Mouse (Mus musculus) lung, postnatal 4 days (tissue): ENCODE results near the gene Vmn1r223.
A peak's percentile ranks its signal among the peaks of the same experiment; 100 is the strongest.
"Not testable (repeated sequence)": the region's sequence is repeated elsewhere in the genome, so short reads cannot be mapped to it uniquely, and the experiment has no call there.

Experiments used
- DNase-seq, 2 experiments: peaks; one replicate each; pipeline ENCODE4 v3.0.0; 2021

The Vmn1r223 gene

GRCm38 (mm10) chr13:23246834-23247233 is at the start of gene Vmn1r223:
Vmn1r223 (plus strand) TSS chr13:23247134.
- not testable (repeated sequence) for DNase-seq

- not testable (repeated sequence) for DNase-seq
Observed at GRCm38 (mm10) chr13:23203885-23204284, 43.0 kb upstream of the Vmn1r223 start.

GRCm38 (mm10) chr13:23213827-23214226 is 33.1 kb upstream of the Vmn1r223 start, which contains the start of gene Vmn1r221:
Vmn1r221 (plus strand) TSS chr13:23214127.
- not testable (repeated sequence) for DNase-seq

- DNase-seq, result not testable (repeated sequence)
Observed at GRCm38 (mm10) chr13:23235847-23236246, 11.1 kb upstream of the Vmn1r223 start, which contains the start of gene Vmn1r222. Vmn1r222 (minus strand) TSS chr13:23235947.

- DNase-seq, result no peak
Observed at GRCm38 (mm10) chr13:23258546-23259048, 11.7 kb downstream of the Vmn1r223 start.

- DNase-seq, result not testable (repeated sequence)
Observed at GRCm38 (mm10) chr13:23268606-23269005, 21.7 kb downstream of the Vmn1r223 start.

GRCm38 (mm10) chr13:23269127-23269526 is 22.2 kb downstream of the Vmn1r223 start:
- not testable (repeated sequence) for DNase-seq

GRCm38 (mm10) chr13:23269681-23270080 is 22.7 kb downstream of the Vmn1r223 start:
- DNase-seq, result no peak

- DNase-seq, result no peak
Observed at GRCm38 (mm10) chr13:23270321-23271101, 23.6 kb downstream of the Vmn1r223 start.

- DNase-seq, result no peak
Observed at GRCm38 (mm10) chr13:23279576-23279975, 32.6 kb downstream of the Vmn1r223 start.

- DNase-seq, result no peak
Observed at GRCm38 (mm10) chr13:23279992-23280391, 33.1 kb downstream of the Vmn1r223 start.

- no peak for DNase-seq
Observed at GRCm38 (mm10) chr13:23285191-23285920, 38.4 kb downstream of the Vmn1r223 start.

GRCm38 (mm10) chr13:23285921-23286720 is 39.2 kb downstream of the Vmn1r223 start:
- no peak for DNase-seq

GRCm38 (mm10) chr13:23286721-23287362 is 39.9 kb downstream of the Vmn1r223 start:
- no peak for DNase-seq

- DNase-seq, result no peak
Observed at GRCm38 (mm10) chr13:23297737-23298136, 50.8 kb downstream of the Vmn1r223 start.

GRCm38 (mm10) chr13:23298445-23299232 is 51.7 kb downstream of the Vmn1r223 start:
- no peak for DNase-seq

- no peak for DNase-seq
Observed at GRCm38 (mm10) chr13:23299276-23299998, 52.5 kb downstream of the Vmn1r223 start.

GRCm38 (mm10) chr13:23299999-23300341 is 53.0 kb downstream of the Vmn1r223 start:
- peak in 1 of 2 experiments; percentile 45 for DNase-seq
